Mouse (Mus musculus) cerebral cortex, adult 2 months (tissue): ENCODE data around the gene Ube2o.

ENCODE experiments used
- WGBS: fragments of 180-500 bp; shearing (Covaris S2); methylation state at CpG from one replicate; pipeline ENCODE4 v1.1.7; 2018; 5-methylcytosine and 5-hydroxymethylcytosine counted together

Ube2o gene

DNA sequence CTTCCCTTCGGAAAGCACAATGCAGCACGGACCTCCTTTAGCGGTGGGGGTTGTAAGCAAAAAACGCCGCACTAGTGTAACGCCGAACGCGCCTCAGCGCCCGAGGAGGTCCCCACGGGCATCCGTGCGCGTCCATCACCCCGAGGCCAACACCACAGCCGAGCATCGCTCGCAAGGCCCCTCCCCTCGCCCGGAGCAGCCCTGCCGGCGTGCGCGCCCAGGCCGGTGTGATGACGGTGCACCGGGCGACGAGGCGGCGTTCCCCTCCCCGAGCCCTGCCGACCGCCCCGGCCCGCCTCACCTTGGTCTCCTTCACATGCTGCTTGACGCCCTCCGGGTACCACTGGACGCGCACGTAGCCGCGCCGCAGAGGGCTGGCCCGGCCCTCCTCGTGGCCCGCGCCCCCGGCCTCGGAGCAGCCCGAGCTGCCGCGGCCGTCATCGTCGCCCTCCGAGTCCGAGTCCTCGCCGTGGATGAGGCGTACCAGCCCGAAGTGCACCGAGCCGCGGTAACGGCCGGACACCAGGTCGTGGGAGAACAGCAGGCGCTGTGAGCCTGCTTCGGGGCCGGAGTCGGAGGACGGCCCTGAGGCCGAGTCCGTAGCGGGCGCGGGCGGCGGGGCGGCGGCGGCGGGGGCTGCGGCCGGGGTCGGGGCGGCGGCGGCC lies 404 bp downstream of the Ube2o start:
- WGBS, result under 1% methylated on average over 88 of the region's 91 CpGs

DNA sequence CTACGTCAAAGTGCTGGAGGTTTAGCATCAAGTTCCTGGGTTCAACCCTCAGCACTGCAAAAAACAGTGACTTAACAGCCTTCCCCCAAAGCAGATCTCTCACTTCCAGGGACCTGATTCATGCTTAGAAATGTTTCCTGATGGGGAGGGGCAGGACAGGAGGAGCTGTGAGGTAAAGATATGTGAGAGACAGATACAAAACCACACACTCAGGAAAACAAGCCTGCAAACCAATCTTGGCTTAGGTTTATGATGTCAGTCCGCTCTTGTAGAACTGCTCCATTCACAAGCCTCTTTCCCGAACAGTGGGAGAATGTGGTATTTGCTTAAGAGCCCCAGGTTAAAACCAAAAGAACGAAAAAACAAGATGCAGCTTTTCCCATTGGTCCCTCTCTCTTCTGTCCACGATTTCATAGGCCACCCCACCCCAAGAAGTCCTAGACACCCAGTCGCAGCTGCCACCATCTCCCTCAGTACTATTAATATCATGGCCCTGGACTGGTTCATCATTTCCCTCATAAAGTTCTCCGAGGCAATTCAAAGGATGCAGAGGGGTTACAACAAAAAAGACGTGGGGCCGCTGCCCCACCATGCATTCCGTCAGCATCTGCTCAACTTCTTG lies 1.1 kb downstream of the Ube2o start:
- WGBS, result 16% methylated on average over 10 of the region's 10 CpGs

GRCm38 (mm10) chr11:116579280-116579679 lies 2.0 kb downstream of the Ube2o start:
- WGBS, result 44% methylated on average over 3 of the region's 3 CpGs

DNA sequence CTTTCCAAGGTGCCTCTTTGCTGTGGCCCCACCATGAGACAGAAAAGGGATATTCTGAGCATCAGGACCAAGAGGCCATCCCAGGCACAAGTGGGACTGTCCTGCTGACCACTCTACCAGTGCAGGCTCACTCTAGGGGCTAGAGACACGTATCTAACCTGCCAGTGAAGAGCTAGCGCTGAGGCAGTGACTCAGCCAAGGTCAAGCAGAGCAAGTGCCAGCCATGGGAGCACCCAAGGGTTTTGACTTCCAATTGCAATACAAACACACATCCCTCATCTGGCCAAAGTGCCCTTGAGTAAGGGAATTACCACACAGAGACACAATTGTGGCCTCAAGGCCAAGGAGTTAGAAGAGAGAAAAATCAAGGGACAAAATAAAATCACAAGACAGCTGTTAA lies 5.9 kb downstream of the Ube2o start:
- WGBS, result 92% methylated on average over 2 of the region's 2 CpGs

DNA sequence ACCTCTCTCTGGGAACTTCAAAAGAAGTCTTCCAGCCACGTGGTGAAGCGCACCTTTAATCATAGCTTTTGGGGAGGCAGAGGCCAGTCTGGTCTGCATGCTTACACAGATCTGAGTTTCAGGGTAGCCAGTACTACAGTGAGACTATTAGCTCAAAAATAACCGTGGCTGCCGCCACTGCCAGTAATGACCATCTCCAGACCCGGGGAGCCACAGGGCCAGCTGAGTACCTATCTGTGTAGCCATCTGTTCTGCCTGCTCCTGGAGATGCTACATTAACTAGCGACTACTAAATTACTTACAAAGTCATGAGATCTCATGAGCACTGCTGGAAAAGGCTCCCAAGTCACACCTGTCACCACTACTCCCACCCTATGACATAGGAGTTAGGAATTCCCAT lies 6.3 kb downstream of the Ube2o start:
- 79% methylated on average over 6 of the region's 6 CpGs for WGBS

DNA sequence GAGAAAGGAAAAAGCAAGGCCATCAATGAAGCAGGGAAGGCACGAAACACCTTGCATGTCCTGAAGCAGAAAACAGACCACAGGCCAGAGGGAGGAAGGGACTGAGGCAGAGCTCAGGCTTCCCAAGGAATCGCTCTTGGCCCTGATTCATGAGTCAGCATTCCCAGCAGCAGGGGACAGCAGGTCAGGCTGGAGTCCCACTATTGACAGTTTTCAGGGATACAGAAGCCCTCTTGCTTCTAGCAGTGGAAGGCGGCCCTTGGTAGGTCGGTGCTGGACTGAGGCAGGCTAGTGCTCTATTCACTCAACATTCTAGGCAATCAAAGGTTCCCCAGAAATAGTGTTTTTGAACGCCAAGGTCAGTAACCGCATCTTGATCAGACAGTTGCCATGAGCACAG lies 6.8 kb downstream of the Ube2o start:
- 66% methylated on average over 6 of the region's 6 CpGs for WGBS

DNA sequence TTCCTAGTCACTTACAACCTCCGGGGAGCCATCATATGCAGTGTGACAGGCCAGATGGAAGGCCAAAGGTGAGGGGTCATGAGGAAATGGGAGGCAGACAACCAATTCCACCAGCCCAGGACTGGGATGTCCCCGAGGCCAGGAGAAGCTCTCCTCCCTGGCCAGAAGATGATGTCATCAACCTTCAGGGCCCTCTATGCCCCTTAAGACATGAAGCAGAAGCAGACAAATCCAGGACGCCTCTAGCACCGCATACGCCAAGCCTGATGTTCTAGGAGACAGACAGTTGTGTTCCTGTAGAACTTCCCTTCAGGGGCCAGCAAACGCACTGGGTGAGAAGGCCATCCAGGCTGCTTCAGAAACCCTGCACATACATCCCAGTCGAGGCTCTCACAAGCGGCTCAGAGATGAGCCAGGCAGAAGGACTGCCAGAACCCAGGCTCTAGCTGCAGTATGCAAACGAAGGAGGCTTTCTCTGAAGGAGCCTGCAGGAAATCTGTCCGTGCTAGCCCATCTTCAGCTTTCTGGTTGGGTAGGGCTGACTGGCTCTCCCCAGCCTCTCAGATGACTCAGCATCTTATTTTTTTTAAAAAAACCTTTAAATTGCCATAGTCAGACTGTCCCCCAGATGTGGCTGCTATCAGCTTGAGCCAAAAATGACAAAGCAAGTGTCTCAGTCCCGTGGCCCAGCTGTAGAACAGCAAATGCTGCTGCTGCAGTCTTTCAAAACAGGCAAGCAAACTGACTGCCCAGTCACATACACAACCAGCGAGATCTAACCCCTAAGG lies 8.3 kb downstream of the Ube2o start:
- 33% methylated on average over 12 of the region's 12 CpGs for WGBS

GRCm38 (mm10) chr11:116571767-116572679 lies 9.2 kb downstream of the Ube2o start:
- WGBS, result 60% methylated on average over 19 of the region's 19 CpGs

DNA sequence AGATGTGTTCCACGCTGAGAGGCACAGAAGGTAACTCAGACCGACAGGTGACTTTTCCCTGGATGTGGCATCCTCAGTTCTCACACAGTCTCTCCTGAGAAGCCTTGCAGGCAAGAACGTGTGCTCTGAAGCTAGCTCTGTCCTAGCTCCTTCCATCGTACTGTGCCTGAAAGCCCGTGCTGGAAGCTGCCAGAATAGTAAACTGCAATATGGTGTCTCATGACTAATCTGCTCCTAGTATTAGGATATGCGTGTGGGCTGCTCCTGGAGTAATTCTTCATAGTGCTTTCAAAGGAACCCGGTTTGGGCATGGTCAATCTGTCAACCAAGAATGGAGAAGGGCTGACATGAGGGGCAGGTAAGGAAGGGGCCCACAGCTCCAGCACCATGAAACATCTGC lies 10.4 kb downstream of the Ube2o start:
- 59% methylated on average over 7 of the region's 7 CpGs for WGBS

- WGBS, result 66% methylated on average over 8 of the region's 8 CpGs
Measured at GRCm38 (mm10) chr11:116567531-116567930, 13.7 kb downstream of the Ube2o start.

DNA sequence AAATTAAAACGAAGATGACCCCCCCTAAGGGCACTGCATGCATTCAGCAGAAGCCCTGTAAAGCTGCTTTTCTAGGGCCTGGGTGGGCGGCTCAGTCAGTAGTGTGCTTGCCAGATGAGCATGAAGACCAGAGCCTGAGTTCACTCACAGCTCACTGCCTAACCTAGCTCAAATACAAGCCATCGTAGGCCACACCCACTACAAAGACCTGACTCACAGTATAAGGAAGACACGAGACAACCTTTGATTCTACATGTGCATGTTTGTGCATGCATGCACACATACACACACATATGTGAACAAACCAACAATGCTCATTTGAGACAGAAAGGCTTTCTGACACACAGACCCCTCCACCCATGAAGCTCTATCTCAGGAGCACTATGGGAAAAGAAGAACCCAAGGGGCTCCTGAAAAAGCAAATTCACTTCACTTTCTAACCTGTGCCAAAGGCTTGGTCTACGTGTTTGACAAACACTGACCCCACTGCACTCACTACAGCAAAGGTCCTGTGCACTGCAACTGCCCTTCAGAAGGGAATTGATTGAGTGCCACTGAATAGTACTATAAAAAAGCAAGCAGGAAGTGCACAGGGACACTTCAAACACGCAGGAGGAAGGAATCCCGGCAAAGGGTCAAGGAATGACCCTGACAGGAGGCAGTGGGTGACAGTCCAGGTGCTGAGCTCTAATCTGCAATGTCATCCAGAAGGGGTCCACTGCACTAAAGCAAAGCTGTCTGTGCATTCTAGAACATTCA lies 15.8 kb downstream of the Ube2o start:
- 74% methylated on average over 7 of the region's 7 CpGs for WGBS

GRCm38 (mm10) chr11:116556308-116556707 lies 24.9 kb downstream of the Ube2o start:
- 44% methylated on average over 6 of the region's 6 CpGs for WGBS

DNA sequence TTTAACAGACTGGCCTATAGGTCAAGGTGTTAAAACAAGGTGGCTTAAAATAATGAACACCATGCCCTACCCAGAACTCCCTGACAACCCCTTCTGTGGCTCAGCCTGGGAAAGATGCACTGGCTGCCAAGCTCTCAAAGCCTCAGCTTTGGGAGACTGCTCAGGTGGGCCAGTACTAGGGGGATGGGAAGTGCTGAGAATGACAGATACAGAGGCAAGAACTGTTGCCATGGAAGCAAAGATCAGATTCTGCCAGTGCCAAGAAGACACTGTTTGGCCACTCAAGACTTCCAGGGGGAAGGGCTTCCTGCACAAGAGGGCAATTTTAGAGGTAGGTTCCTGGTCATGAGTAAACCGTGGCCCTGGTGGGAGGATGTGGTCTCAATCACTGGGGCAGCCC lies 25.7 kb downstream of the Ube2o start:
- WGBS, result 61% methylated on average over 1 of the region's 1 CpGs

DNA sequence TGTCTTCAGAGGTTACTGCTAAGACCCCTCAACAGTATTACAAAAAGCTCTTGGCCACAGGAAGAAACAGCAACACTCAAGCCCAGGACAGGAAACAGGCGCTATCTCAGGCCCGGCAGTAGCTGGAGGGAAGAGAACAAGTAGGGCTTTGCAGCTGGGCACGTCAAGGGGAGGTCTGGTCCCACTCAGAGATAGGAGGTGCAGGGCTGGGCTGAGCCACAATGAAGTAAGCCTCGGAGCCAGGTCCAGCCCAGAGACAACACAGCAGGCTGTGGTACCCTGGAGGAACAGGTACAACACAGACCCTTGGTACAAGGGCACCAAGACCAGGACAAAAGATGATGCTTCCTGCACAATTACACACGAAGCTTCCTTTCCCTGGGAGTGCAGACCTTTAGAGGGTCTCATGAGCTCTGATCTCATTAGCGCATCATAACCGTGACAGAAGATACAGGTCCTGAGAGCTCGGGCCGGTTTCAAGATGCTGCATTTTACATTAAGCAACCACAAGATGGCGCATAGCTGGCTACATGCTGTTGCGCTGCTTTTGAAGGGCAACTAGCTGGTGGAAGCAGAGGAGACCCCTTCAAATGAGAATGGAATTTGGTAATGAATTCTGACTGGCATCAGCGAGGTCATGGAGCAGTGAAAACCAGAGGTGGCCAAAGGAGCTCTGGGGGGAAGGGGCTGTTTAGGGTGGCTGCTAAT lies 26.9 kb downstream of the Ube2o start:
- 31% methylated on average over 12 of the region's 12 CpGs for WGBS

GRCm38 (mm10) chr11:116552194-116552593 lies 29.1 kb downstream of the Ube2o start:
- 85% methylated on average over 1 of the region's 1 CpGs for WGBS

- 32% methylated on average over 7 of the region's 7 CpGs for WGBS
Measured at GRCm38 (mm10) chr11:116550748-116551147, 30.5 kb downstream of the Ube2o start.

DNA sequence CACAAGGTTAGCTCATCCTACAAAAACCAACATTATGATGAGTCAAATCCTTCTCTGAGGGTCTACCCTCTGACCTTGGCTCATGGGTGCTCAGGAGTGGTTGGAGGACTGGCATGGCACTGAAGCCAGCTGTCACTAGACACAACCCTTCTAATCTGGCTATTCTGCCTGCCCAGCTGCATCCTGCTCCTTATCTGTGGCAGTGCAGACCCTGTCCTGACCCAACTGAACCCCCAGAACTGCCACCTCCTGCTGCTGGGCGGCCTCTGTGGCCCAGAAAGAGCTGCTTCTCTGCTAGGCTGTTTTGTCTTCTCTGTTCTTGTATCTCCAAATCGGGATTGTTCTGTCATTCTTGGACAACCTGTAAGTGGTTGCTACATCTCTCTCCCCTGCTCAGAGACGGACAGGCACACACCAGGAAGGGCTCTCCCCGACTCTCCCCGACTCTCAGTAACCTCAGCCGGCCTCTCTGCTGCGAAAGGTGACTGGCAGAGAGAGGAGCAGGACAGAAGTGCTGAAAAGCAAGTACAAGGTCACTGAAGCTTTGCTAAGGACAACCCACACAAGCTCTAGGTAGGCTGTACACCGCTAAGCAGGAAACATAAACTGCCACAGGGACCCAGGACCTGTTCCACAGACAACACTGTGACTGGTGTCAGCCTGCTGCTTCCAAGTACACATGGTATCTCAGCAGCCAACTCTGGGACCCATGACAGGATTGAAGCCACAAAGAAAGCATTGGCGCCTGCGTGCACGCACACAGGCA lies 31.8 kb downstream of the Ube2o start:
- WGBS, result 81% methylated on average over 11 of the region's 11 CpGs

DNA sequence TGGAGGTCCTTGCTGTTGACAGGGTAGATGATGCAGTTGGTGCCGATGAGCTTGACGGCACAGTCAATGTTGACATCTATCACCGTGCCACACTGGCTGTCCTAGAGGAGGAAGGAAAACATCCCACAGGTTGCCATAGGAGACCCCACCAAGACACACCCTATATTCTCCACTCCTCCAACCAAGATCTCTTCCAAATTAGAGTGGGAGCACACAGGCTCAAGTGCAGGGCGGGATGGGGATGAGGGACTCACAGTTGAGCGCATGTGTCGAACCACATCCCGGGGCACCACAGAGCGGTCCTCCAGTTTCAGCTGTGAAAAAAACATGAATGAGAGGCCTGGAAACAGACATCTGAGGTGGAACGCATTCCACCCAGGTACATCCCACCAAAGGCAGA lies 32.5 kb downstream of the Ube2o start:
- 94% methylated on average over 9 of the region's 9 CpGs for WGBS

DNA sequence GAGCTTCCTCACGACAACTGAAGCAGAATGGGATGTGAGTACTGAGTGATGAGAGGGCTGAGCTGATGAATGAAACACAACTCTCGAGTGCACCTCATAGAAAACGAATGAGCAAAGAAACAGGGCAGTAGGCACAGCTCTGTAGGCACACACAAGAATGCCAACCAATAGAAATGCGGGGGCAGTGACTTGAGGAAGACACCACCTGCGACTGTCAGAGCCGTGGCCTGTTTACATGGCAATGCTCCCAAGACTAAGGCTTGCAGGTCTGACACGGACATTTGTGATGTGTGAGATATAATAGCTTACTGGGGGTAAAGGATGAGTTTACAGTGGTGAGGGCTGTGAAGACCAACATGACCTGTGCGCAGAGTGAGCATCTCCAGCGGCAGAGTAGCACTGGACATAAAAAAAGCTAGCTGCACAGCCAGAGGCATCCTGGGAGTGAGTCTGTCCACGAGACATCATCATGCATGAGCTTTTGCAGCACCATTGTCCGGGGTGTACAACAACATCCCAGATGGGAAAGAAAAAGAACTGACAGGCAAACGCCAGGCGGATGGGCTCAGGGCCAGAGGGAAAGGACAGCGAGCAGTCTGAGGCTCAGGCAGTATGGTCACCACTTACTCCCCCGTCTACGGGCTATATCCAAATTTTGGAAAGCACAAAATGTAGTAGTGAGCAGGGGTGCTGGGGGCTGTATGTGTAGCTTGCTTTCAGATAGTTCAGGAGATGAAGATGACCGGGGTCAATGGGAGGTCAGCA lies 33.8 kb downstream of the Ube2o start:
- WGBS, result 53% methylated on average over 17 of the region's 17 CpGs
